Mouse (Mus musculus) limb, embryonic 15.5 days (tissue): ENCODE results near the gene Speer1. TPM values are rescaled to one million over a fixed set of nuclear protein-coding genes. Genes with fewer than 3 reads are reported as not detected.
"Not testable (repeated sequence)": the region's sequence is repeated elsewhere in the genome, so short reads cannot be mapped to it uniquely, and the experiment has no call there.

ENCODE experiments used
- ATAC-seq: fragments of 200-750 bp; cut with Nextera tagmentation; 2 replicates; pipeline ENCODE4 v1.8.0; 2017; ENCODE audit warnings: low read depth, moderate TSS enrichment; ENCODE audit not compliant: insufficient number of reproducible peaks, low FRiP score, low TSS enrichment
- H3K27ac ChIP-seq: fragments of 300-500 bp; sonication (generic); 2 replicates; pipeline ENCODE4 v1.5.1; 2015; ENCODE audit warnings: moderate library complexity, mild to moderate bottlenecking, inconsistent platforms
- H3K27me3 ChIP-seq: fragments of 300-500 bp; sonication (generic); 2 replicates; pipeline ENCODE4 v1.6.1; 2015; ENCODE audit warnings: inconsistent platforms
- H3K36me3 ChIP-seq: fragments of 300-500 bp; sonication (generic); 2 replicates; pipeline ENCODE4 v1.6.1; 2015; ENCODE audit warnings: inconsistent platforms
- H3K4me1 ChIP-seq: fragments of 300-500 bp; sonication (generic); 2 replicates; pipeline ENCODE4 v1.6.1; 2015; ENCODE audit warnings: inconsistent platforms
- H3K4me2 ChIP-seq: fragments of 300-500 bp; sonication (generic); 2 replicates; pipeline ENCODE4 v1.6.1; 2015; ENCODE audit warnings: mild to moderate bottlenecking, inconsistent platforms
- H3K4me3 ChIP-seq: fragments of 300-500 bp; sonication (generic); 2 replicates; pipeline ENCODE4 v1.5.1; 2015; ENCODE audit warnings: mild to moderate bottlenecking, inconsistent platforms
- H3K9ac ChIP-seq: fragments of 300-500 bp; sonication (generic); 2 replicates; pipeline ENCODE4 v1.6.1; 2015; ENCODE audit warnings: inconsistent platforms
- H3K9me3 ChIP-seq: fragments of 300-500 bp; sonication (generic); 2 replicates; pipeline ENCODE4 v1.6.1; 2016; ENCODE audit warnings: inconsistent platforms
- WGBS: fragments of 180-500 bp; shearing (Covaris S2); methylation state at CpG from one replicate; pipeline ENCODE4 v1.1.7; 2015; 5-methylcytosine and 5-hydroxymethylcytosine counted together
- polyA plus RNA-seq: library from polyadenylated mRNA; unstranded; fragments of >200 nt; fragmentation: Nextera tagmentation; extraction: Ambion mirVana; gene quantifications from 2 replicates; pipeline ENCODE4 v1.2.1, GENCODE M21; 2015

Gene Speer1
- not detected in 2 replicates for polyA plus RNA-seq

DNA sequence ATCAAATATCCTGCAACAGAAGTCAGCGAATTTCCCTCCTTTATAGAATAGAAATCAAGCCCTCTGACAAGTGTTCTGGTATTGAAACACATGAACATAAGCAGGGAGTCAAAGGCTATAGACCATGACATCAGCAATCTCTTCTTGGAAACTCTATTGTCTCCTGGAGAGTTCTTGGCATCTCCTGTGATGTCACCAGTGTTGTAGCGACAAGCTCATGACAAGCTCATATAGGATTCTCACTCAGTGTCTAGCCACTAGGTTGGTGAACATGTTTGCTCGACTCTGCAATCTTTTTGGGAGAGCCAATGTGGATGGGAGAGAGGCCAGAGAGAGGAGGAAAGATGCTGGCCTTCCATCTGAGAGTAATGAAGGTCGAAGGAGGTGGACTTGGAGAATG lies at the start of gene Speer1:
Speer1 (plus strand) TSS at position 301 of the 400 bp plus-strand sequence.
- not testable (repeated sequence) for H3K4me3 ChIP-seq, ATAC-seq
- 73% methylated on average over 1 of the region's 4 CpGs for WGBS

More for the DNA sequence above, at the start of gene Speer1:
- not testable (repeated sequence) for H3K4me2 ChIP-seq, H3K36me3 ChIP-seq, H3K9ac ChIP-seq, H3K27ac ChIP-seq, H3K4me1 ChIP-seq, H3K9me3 ChIP-seq, H3K27me3 ChIP-seq

Other genes with a start within 250 kb of the Speer1 start
- not detected in 2 replicates for gene Gm8879, start 213.9 kb upstream of the Speer1 start, polyA plus RNA-seq
- gene Gm5861, start 158.4 kb upstream of the Speer1 start, polyA plus RNA-seq: not detected in 2 replicates
- not detected in 2 replicates for gene Gm8890, start 85.5 kb upstream of the Speer1 start, polyA plus RNA-seq
- not detected in 2 replicates for gene Gm8897, start 74.9 kb downstream of the Speer1 start, polyA plus RNA-seq
- not detected in 2 replicates for gene Gm8906, start 161.2 kb downstream of the Speer1 start, polyA plus RNA-seq